Mouse (Mus musculus): Measurements from ENCODE around the gene Mfsd2a. TPM values are rescaled to one million over a fixed set of nuclear protein-coding genes. Genes with fewer than 3 reads are reported as not detected.

The Mfsd2a gene
- polyA plus RNA-seq, 1 experiment from 2014 or later = 0.42 TPM

Other genes starting within 250 kb of the Mfsd2a start
- gene Ppt1, start 124.9 kb downstream of the Mfsd2a start, polyA plus RNA-seq (2014; fragmentation: Nextera tagmentation; extraction: Ambion mirVana) = 69.3 and 74.3 TPM in 2 replicates
- gene Cap1, start 75.1 kb downstream of the Mfsd2a start, polyA plus RNA-seq (2014; fragmentation: Nextera tagmentation; extraction: Ambion mirVana) = 47.2 and 48.6 TPM in 2 replicates
- gene Mycl, start 34.5 kb upstream of the Mfsd2a start, polyA plus RNA-seq (2014; fragmentation: Nextera tagmentation; extraction: Ambion mirVana) = 0.35 and 0.63 TPM in 2 replicates
- 11.1 and 12.1 TPM in 2 replicates for gene Trit1, start 55.4 kb upstream of the Mfsd2a start, polyA plus RNA-seq (2014; fragmentation: Nextera tagmentation; extraction: Ambion mirVana)
- 0.22 and 0.23 TPM in 2 replicates for gene Bmp8b, start 144.0 kb upstream of the Mfsd2a start, polyA plus RNA-seq (2014; fragmentation: Nextera tagmentation; extraction: Ambion mirVana)
- not detected in 2 replicates for gene Oxct2b, start 155.1 kb upstream of the Mfsd2a start, polyA plus RNA-seq (2014; fragmentation: Nextera tagmentation; extraction: Ambion mirVana)
- 51.7 and 54.8 TPM in 2 replicates for gene Ppie, start 178.8 kb upstream of the Mfsd2a start, polyA plus RNA-seq (2014; fragmentation: Nextera tagmentation; extraction: Ambion mirVana)
- gene Hpcal4, start 222.0 kb upstream of the Mfsd2a start, polyA plus RNA-seq (2014; fragmentation: Nextera tagmentation; extraction: Ambion mirVana) = 1.0 and 1.1 TPM in 2 replicates
- gene Nt5c1a, start 240.3 kb upstream of the Mfsd2a start, polyA plus RNA-seq (2014; fragmentation: Nextera tagmentation; extraction: Ambion mirVana) = 1.7 and 2.1 TPM in 2 replicates